Mouse (Mus musculus) liver, postnatal 0 days (tissue): ENCODE results near the gene Pip4k2c.

Experiments
- CTCF ChIP-seq: sonication (generic); IDR thresholded peaks from 2 replicates; pipeline ENCODE4 v1.5.1; 2016; ENCODE audit warnings: antibody characterized with exemption, low read depth
- EP300 ChIP-seq: IDR thresholded peaks from 2 replicates; pipeline ENCODE4 v1.6.1; 2016; ENCODE audit warnings: antibody characterized with exemption, low read depth, mild to moderate bottlenecking

GRCm38 (mm10) chr10:127186451-127186850, 24.9 kb downstream of the Pip4k2c start:
- TF ChIP-seq CTCF (peak; percentile 73), EP300 (no peak)
